Mouse (Mus musculus) liver, embryonic 11.5 days (tissue): ENCODE results near the gene Mettl7a2. TPM values are rescaled to one million over a fixed set of nuclear protein-coding genes. Genes with fewer than 3 reads are reported as not detected.

Experiments
- polyA plus RNA-seq: library from polyadenylated mRNA; unstranded; fragments of >200 nt; fragmentation: Nextera tagmentation; extraction: Ambion mirVana; gene quantifications from 2 replicates; pipeline ENCODE4 v1.2.1, GENCODE M21; 2014

The Mettl7a2 gene
- polyA plus RNA-seq, 1 experiment from 2014 or later, result not detected

Other genes with a start within 250 kb of the Mettl7a2 start
- 62.9 and 65.3 TPM in 2 replicates for gene Atf1, start 125.4 kb upstream of the Mettl7a2 start, polyA plus RNA-seq
- not detected in 2 replicates for gene Tmprss12, start 72.4 kb upstream of the Mettl7a2 start, polyA plus RNA-seq
- 4.4 and 5.7 TPM in 2 replicates for gene Mettl7a1, start 49.1 kb upstream of the Mettl7a2 start, polyA plus RNA-seq
- not detected in 2 replicates for gene Mettl7a3, start 18.3 kb upstream of the Mettl7a2 start, polyA plus RNA-seq
- not detected in 2 replicates for gene Methig1, start 51 bp upstream of the Mettl7a2 start, polyA plus RNA-seq
- gene Higd1c, start 11.3 kb downstream of the Mettl7a2 start, polyA plus RNA-seq, result not detected in 2 replicates
- 0.10 TPM in 1 of 2 replicates, not detected in the other for gene Gm5475, start 68.9 kb downstream of the Mettl7a2 start, polyA plus RNA-seq
- gene Slc11a2, start 71.9 kb downstream of the Mettl7a2 start, polyA plus RNA-seq, result 51.2 and 55.4 TPM in 2 replicates
- gene Letmd1, start 115.8 kb downstream of the Mettl7a2 start, polyA plus RNA-seq, result 34.2 and 36.0 TPM in 2 replicates
- gene Csrnp2, start 142.3 kb downstream of the Mettl7a2 start, polyA plus RNA-seq, result 6.5 and 7.5 TPM in 2 replicates
- 12.8 and 13.0 TPM in 2 replicates for gene Tfcp2, start 198.8 kb downstream of the Mettl7a2 start, polyA plus RNA-seq
- gene Pou6f1, start 246.8 kb downstream of the Mettl7a2 start, polyA plus RNA-seq, result 0.92 and 1.2 TPM in 2 replicates